Comparison of ENCODE assay signal across 27 mouse cellular contexts in the genomic region with DNA sequence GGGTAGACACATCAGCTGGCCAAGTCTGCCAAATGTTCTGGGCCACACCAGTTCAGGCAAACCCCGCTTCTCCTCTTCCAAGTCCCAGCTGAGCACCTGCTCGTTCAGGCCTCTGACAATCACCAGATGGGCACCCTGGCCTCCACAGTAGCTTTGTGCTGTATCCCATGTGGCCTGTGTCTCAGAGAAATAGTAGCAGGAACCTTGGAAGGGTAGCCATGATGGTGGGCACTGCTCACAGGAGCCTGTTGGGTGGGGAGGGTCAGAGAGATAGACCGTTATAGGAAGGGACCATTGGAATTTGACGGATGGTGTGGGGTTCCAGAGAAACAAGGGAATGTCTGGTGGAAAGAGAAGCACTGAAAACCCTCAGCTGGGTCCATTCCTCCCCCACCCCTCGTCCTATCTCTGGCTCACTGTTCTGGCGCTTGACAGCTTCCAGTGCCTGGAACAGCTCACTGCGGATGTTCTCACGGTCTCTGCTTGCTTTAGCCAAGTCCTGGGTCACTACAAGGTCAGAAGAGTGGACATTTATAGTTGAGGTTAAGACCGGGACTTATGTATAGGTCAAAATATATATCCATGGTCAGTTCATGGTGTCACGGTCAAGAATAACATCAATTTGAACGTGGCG. TPM values are rescaled to one million over a fixed set of nuclear protein-coding genes. Genes with fewer than 3 reads are reported as not detected.
DNase-seq lines count a peak whose midpoint lies in the region; ATAC-seq and TF ChIP-seq lines count a peak whose summit lies in the region.
"Had no signal": no experiment of that assay in that cellular context is flagged by ENCODE, and none has a peak within 500 bp of the region (broad histone marks: within the 10 kb centered on the region; RNA-seq: fewer than 3 reads in every experiment).

No protein-coding gene starts in this region.

- no peaks in the 10 kb centered on the region for H3K36me3 ChIP-seq in kidney, embryonic 14.5 days (ENCODE audit: control insufficient read depth, insufficient read depth, low read length)
- no peaks in the 10 kb centered on the region for H3K36me3 ChIP-seq in lung, postnatal 0 days (ENCODE audit: insufficient read depth, low read length)
- no peaks in the 10 kb centered on the region for H3K36me3 ChIP-seq in heart, embryonic 13.5 days
- H3K36me3 ChIP-seq: hindbrain, embryonic 12.5 days; limb, embryonic 12.5 days; midbrain, embryonic 10.5 days had no signal

- peak; percentile 67; the same call in 1 of the 2 replicates for ATAC-seq in kidney, embryonic 14.5 days (ENCODE audit: low FRiP score, low TSS enrichment)
- peak; percentile 53 for ATAC-seq in lung, postnatal 0 days
- 0 out of 2 replicates have a peak, but pooled peaks have one; percentile 15 for ATAC-seq in heart, embryonic 13.5 days (ENCODE audit: extremely low read depth, insufficient number of reproducible peaks, low FRiP score, low TSS enrichment)
- ATAC-seq: forebrain, embryonic 16.5 days had no signal

- no peak overlapping the region for H3K9ac ChIP-seq in kidney, embryonic 14.5 days (ENCODE audit: low read depth, low read length)
- no peak overlapping the region for H3K9ac ChIP-seq in lung, postnatal 0 days (replicated peaks; ENCODE audit: low read depth)
- no peak overlapping the region for H3K9ac ChIP-seq in heart, embryonic 13.5 days
- H3K9ac ChIP-seq: hindbrain, embryonic 12.5 days; limb, embryonic 12.5 days; lung, embryonic 14.5 days had no signal

- TF ChIP-seq EP300 in lung, postnatal 0 days (IDR thresholded peaks at IDR 0.05) = no peak

- H3K9me3 ChIP-seq in kidney, embryonic 14.5 days (ENCODE audit: control insufficient read depth, low read length) = no peaks in the 10 kb centered on the region
- no peaks in the 10 kb centered on the region for H3K9me3 ChIP-seq in lung, postnatal 0 days (ENCODE audit: low read length)
- no peaks in the 10 kb centered on the region for H3K9me3 ChIP-seq in heart, embryonic 13.5 days
- H3K9me3 ChIP-seq: hindbrain, embryonic 12.5 days; limb, embryonic 12.5 days had no signal

- 56% methylated on average over 12 of the region's 12 CpGs for WGBS in kidney, embryonic 14.5 days
- 74% methylated on average over 12 of the region's 12 CpGs for whole genome bisulfite sequencing in lung, postnatal 0 days
- WGBS in heart, embryonic 13.5 days = 45% methylated on average over 12 of the region's 12 CpGs

- no peak for TF ChIP-seq CTCF in lung, postnatal 0 days (IDR thresholded peaks at IDR 0.05)

- no peak overlapping the region for H3K4me2 ChIP-seq in kidney, embryonic 14.5 days (replicated peaks; ENCODE audit: low read depth, low read length)
- H3K4me2 ChIP-seq in lung, postnatal 0 days (replicated peaks; ENCODE audit: low read depth, low read length) = no peak overlapping the region
- H3K4me2 ChIP-seq in heart, embryonic 13.5 days = no peak overlapping the region
- H3K4me2 ChIP-seq: hindbrain, embryonic 12.5 days; limb, embryonic 12.5 days; lung, embryonic 14.5 days had no signal

- no peaks in the 10 kb centered on the region for H3K4me1 ChIP-seq in kidney, embryonic 14.5 days (ENCODE audit: control insufficient read depth, insufficient read depth, low read length)
- H3K4me1 ChIP-seq in lung, postnatal 0 days (ENCODE audit: insufficient read depth, low read depth, low read length) = no peaks in the 10 kb centered on the region
- peaks cover 15% of the 10 kb centered on the region for H3K4me1 ChIP-seq in heart, embryonic 13.5 days
- H3K4me1 ChIP-seq: hindbrain, embryonic 12.5 days; limb, embryonic 12.5 days; midbrain, embryonic 10.5 days had no signal

- H3K27me3 ChIP-seq in kidney, embryonic 14.5 days (ENCODE audit: control insufficient read depth, insufficient read depth, low read length) = no peaks in the 10 kb centered on the region
- no peaks in the 10 kb centered on the region for H3K27me3 ChIP-seq in lung, postnatal 0 days (replicated peaks; ENCODE audit: insufficient read depth, low read length)
- no peaks in the 10 kb centered on the region for H3K27me3 ChIP-seq in heart, embryonic 13.5 days (replicated peaks)
- H3K27me3 ChIP-seq: hindbrain, embryonic 12.5 days; limb, embryonic 12.5 days had no signal

- no peak overlapping the region for H3K27ac ChIP-seq in kidney, embryonic 14.5 days (ENCODE audit: low read depth, low read length)
- H3K27ac ChIP-seq in lung, postnatal 0 days (ENCODE audit: low read length) = no peak overlapping the region
- H3K27ac ChIP-seq in heart, embryonic 13.5 days (replicated peaks) = peak overlapping the region; percentile 48; the same call in 1 of the 2 replicates
- H3K27ac ChIP-seq: hindbrain, embryonic 12.5 days; limb, embryonic 12.5 days; macrophage; midbrain, embryonic 10.5 days had no signal

- no peak overlapping the region for H3K4me3 ChIP-seq in kidney, embryonic 14.5 days (ENCODE audit: low read length)
- no peak overlapping the region for H3K4me3 ChIP-seq in lung, postnatal 0 days (ENCODE audit: low read depth, low read length)
- no peak overlapping the region for H3K4me3 ChIP-seq in heart, embryonic 13.5 days
- H3K4me3 ChIP-seq: hindbrain, embryonic 12.5 days; limb, embryonic 12.5 days; midbrain, embryonic 10.5 days had no signal

- no peak for DNase-seq in kidney, postnatal 10 days
- DNase-seq in lung, postnatal 0 days (ENCODE audit: low spot score) = no peak
- no peak for DNase-seq in lung, postnatal 14 days
- DNase-seq in cerebellum, adult 18-20 months = no peak
- DNase-seq in gastrocnemius, postnatal 25 days = no peak
- DNase-seq: adrenal gland, postnatal 36 days; cerebellum, adult 11-12 months; cerebellum, postnatal 25 days; embryo, embryonic 11 days; kidney, adult 18-20 months; lung, embryonic 14.5 days; thymus, postnatal 25 days had no signal

RNA-seq across cellular contexts. Expression of a gene that starts 3.0 kb away (rescaled TPM):
- polyA plus RNA-seq in kidney, embryonic 14.5 days (2014; fragmentation: Nextera tagmentation; extraction: Ambion mirVana) = 0.45 TPM in 1 of 2 replicates, not detected in the other
- 0.88 and 1.1 TPM in 2 replicates for polyA plus RNA-seq in lung, postnatal 0 days (2015; fragmentation: Nextera tagmentation; extraction: Ambion mirVana)
- 3.7 and 5.9 TPM in 2 replicates for polyA plus RNA-seq in heart, embryonic 13.5 days (2015; fragmentation: Nextera tagmentation; extraction: Ambion mirVana)
- total RNA-seq in gastrocnemius, postnatal 25 days (2021) = not detected
- total RNA-seq: adrenal gland, postnatal 36 days; CH12.LX; layer of hippocampus, postnatal 14 days; MEL; midbrain, postnatal 0 days had no signal
- polyA plus RNA-seq: embryonic facial prominence, embryonic 14.5 days; forebrain, embryonic 16.5 days; large intestine, adult 2 months; limb, embryonic 12.5 days; lung, embryonic 14.5 days; macrophage; midbrain, postnatal 0 days had no signal

RNA-seq across cellular contexts. Expression of a gene that starts 23.5 kb away (rescaled TPM):
- polyA plus RNA-seq in kidney, embryonic 14.5 days (2014; fragmentation: Nextera tagmentation; extraction: Ambion mirVana) = 0.09 and 0.30 TPM in 2 replicates
- polyA plus RNA-seq in lung, postnatal 0 days (2015; fragmentation: Nextera tagmentation; extraction: Ambion mirVana) = 0.14 and 1.2 TPM in 2 replicates
- polyA plus RNA-seq in heart, embryonic 13.5 days (2015; fragmentation: Nextera tagmentation; extraction: Ambion mirVana) = 0.19 and 0.21 TPM in 2 replicates
- under 1 TPM; 0.23 to 0.27 TPM for total RNA-seq in gastrocnemius, postnatal 25 days (2021)
- total RNA-seq: adrenal gland, postnatal 36 days; layer of hippocampus, postnatal 14 days; MEL; midbrain, postnatal 0 days had no signal
- polyA plus RNA-seq: limb, embryonic 12.5 days; macrophage had no signal

RNA-seq across cellular contexts. Expression of a gene that starts 31.3 kb away (rescaled TPM):
- not detected in 2 replicates for polyA plus RNA-seq in kidney, embryonic 14.5 days (2014; fragmentation: Nextera tagmentation; extraction: Ambion mirVana)
- polyA plus RNA-seq in lung, postnatal 0 days (2015; fragmentation: Nextera tagmentation; extraction: Ambion mirVana) = 0.64 and 0.72 TPM in 2 replicates
- polyA plus RNA-seq in heart, embryonic 13.5 days (2015; fragmentation: Nextera tagmentation; extraction: Ambion mirVana) = not detected in 2 replicates
- total RNA-seq in gastrocnemius, postnatal 25 days (2021) = not detected
- total RNA-seq: CH12.LX; gastrocnemius, postnatal 4 days; layer of hippocampus, postnatal 14 days; MEL had no signal
- polyA plus RNA-seq: forebrain, embryonic 16.5 days; hindbrain, embryonic 12.5 days; limb, embryonic 12.5 days; midbrain, embryonic 10.5 days; midbrain, postnatal 0 days had no signal

RNA-seq across cellular contexts. Expression of a gene that starts 41.3 kb away (rescaled TPM):
- 28.9 and 29.9 TPM in 2 replicates for polyA plus RNA-seq in kidney, embryonic 14.5 days (2014; fragmentation: Nextera tagmentation; extraction: Ambion mirVana)
- polyA plus RNA-seq in lung, postnatal 0 days (2015; fragmentation: Nextera tagmentation; extraction: Ambion mirVana) = 29.2 and 30.0 TPM in 2 replicates
- 31.8 and 36.9 TPM in 2 replicates for polyA plus RNA-seq in heart, embryonic 13.5 days (2015; fragmentation: Nextera tagmentation; extraction: Ambion mirVana)
- total RNA-seq in gastrocnemius, postnatal 25 days (2021) = 10 to 100 TPM; 17.8 to 18.0 TPM

RNA-seq across cellular contexts. Expression of a gene that starts 45.3 kb away (rescaled TPM):
- polyA plus RNA-seq in kidney, embryonic 14.5 days (2014; fragmentation: Nextera tagmentation; extraction: Ambion mirVana) = 17.8 and 20.6 TPM in 2 replicates
- 6.9 and 9.1 TPM in 2 replicates for polyA plus RNA-seq in lung, postnatal 0 days (2015; fragmentation: Nextera tagmentation; extraction: Ambion mirVana)
- polyA plus RNA-seq in heart, embryonic 13.5 days (2015; fragmentation: Nextera tagmentation; extraction: Ambion mirVana) = 9.0 and 9.7 TPM in 2 replicates
- 1 to 10 TPM in 1 of 2 experiments, not detected in 1; 7.8 TPM for total RNA-seq in gastrocnemius, postnatal 25 days (2021)
- total RNA-seq: CH12.LX; MEL; neutrophil, adult 5-6 weeks had no signal

Comparison
In these comparisons a context has a peak if more than half of its experiments do, and no peak if none do; other contexts are left out.
1. ATAC-seq: peak in every context shown above with its lines; median percentile 67 in kidney, embryonic 14.5 days; 53 in lung, postnatal 0 days; 15 in heart, embryonic 13.5 days.